Comparison of ENCODE assay signal across 9 mouse cellular contexts in genomic region chr10:50903846-50904763, GRCm38 (mm10). TPM values are rescaled to one million over a fixed set of nuclear protein-coding genes. Genes with fewer than 3 reads are reported as not detected.
DNase-seq lines count a peak whose midpoint lies in the region; ATAC-seq and TF ChIP-seq lines count a peak whose summit lies in the region.
"Had no signal": no experiment of that assay in that cellular context is flagged by ENCODE, and none has a peak within 500 bp of the region (broad histone marks: within the 10 kb centered on the region; RNA-seq: fewer than 3 reads in every experiment).

No protein-coding gene starts in this region.

- peak; percentile 26 for DNase-seq in kidney, postnatal 0 days (ENCODE audit: low spot score)
- DNase-seq in kidney, postnatal 36 days, result no peak
- peak; percentile 15 for DNase-seq in embryonic facial prominence, embryonic 11.5 days (ENCODE audit: low spot score)
- DNase-seq in forebrain, embryonic 14.5 days (ENCODE audit: low spot score), result peak; percentile 58
- DNase-seq in urinary bladder, postnatal 14 days (ENCODE audit: low spot score), result no peak
- DNase-seq in adrenal gland, adult (ENCODE audit: inconsistent age in 2 of 2, low spot score in 1 of 2), result no peak
- DNase-seq: spleen, adult 18-20 months had no signal

- no peak for TF ChIP-seq CTCF in kidney, postnatal 0 days (IDR thresholded peaks at IDR 0.05; ENCODE audit: low read depth)

- peak overlapping the region; percentile 49 for H3K4me2 ChIP-seq in kidney, postnatal 0 days (ENCODE audit: low read length)
- no peak overlapping the region for H3K4me2 ChIP-seq in embryonic facial prominence, embryonic 11.5 days (ENCODE audit: low read depth, low read length)
- no peak overlapping the region for H3K4me2 ChIP-seq in forebrain, embryonic 14.5 days (ENCODE audit: low read length)
- no peak overlapping the region for H3K4me2 ChIP-seq in midbrain, embryonic 16.5 days (ENCODE audit: low read length)

- H3K9ac ChIP-seq in kidney, postnatal 0 days (ENCODE audit: low read depth, low read length), result peak overlapping the region; percentile 10; the same call in 1 of the 2 replicates
- no peak overlapping the region for H3K9ac ChIP-seq in embryonic facial prominence, embryonic 11.5 days (replicated peaks; ENCODE audit: low read length)
- no peak overlapping the region for H3K9ac ChIP-seq in forebrain, embryonic 14.5 days (ENCODE audit: low read length)
- no peak overlapping the region for H3K9ac ChIP-seq in midbrain, embryonic 16.5 days (ENCODE audit: low read depth, low read length)
- H3K9ac ChIP-seq: liver, embryonic 14.5 days had no signal

- ATAC-seq in kidney, postnatal 0 days (replicated peaks; ENCODE audit: low FRiP score, low read depth), result no peak
- ATAC-seq in embryonic facial prominence, embryonic 11.5 days (replicated peaks; ENCODE audit: insufficient number of reproducible peaks, low FRiP score, low TSS enrichment, low read depth), result no peak
- ATAC-seq in forebrain, embryonic 14.5 days, result no peak
- 0 out of 2 replicates have a peak, but pooled peaks have one; percentile 4 for ATAC-seq in midbrain, embryonic 16.5 days

- H3K27me3 ChIP-seq in kidney, postnatal 0 days (ENCODE audit: insufficient read depth, low read length), result peaks cover 63% of the 10 kb centered on the region
- H3K27me3 ChIP-seq in embryonic facial prominence, embryonic 11.5 days (ENCODE audit: control insufficient read depth, insufficient read depth, low read length), result peaks cover 57% of the 10 kb centered on the region
- H3K27me3 ChIP-seq in forebrain, embryonic 14.5 days (replicated peaks; ENCODE audit: control insufficient read depth, insufficient read depth, low read length), result peaks cover 80% of the 10 kb centered on the region
- peaks cover 52% of the 10 kb centered on the region for H3K27me3 ChIP-seq in midbrain, embryonic 16.5 days (ENCODE audit: control insufficient read depth, insufficient read depth, low read depth, low read length)

- no peaks in the 10 kb centered on the region for H3K4me1 ChIP-seq in kidney, postnatal 0 days (replicated peaks; ENCODE audit: insufficient read depth, low read length)
- H3K4me1 ChIP-seq in embryonic facial prominence, embryonic 11.5 days (ENCODE audit: control insufficient read depth, insufficient read depth, low read length), result no peaks in the 10 kb centered on the region
- peaks cover 5% of the 10 kb centered on the region for H3K4me1 ChIP-seq in forebrain, embryonic 14.5 days (ENCODE audit: control insufficient read depth, insufficient read depth, low read length)
- no peaks in the 10 kb centered on the region for H3K4me1 ChIP-seq in midbrain, embryonic 16.5 days (ENCODE audit: control insufficient read depth, insufficient read depth, low read length)

- H3K27ac ChIP-seq in kidney, postnatal 0 days, result peak overlapping the region; percentile 60; the same call in 1 of the 2 replicates
- H3K27ac ChIP-seq in embryonic facial prominence, embryonic 11.5 days (replicated peaks; ENCODE audit: low read depth, low read length), result no peak overlapping the region
- no peak overlapping the region for H3K27ac ChIP-seq in forebrain, embryonic 14.5 days (ENCODE audit: low read depth, low read length)
- H3K27ac ChIP-seq in midbrain, embryonic 16.5 days (ENCODE audit: low read length), result no peak overlapping the region
- H3K27ac ChIP-seq: liver, embryonic 14.5 days had no signal

- no peaks in the 10 kb centered on the region for H3K9me3 ChIP-seq in kidney, postnatal 0 days (replicated peaks; ENCODE audit: low read length)
- no peaks in the 10 kb centered on the region for H3K9me3 ChIP-seq in embryonic facial prominence, embryonic 11.5 days (replicated peaks; ENCODE audit: control insufficient read depth, low read length)
- no peaks in the 10 kb centered on the region for H3K9me3 ChIP-seq in forebrain, embryonic 14.5 days (replicated peaks; ENCODE audit: control insufficient read depth, low read length)
- H3K9me3 ChIP-seq in midbrain, embryonic 16.5 days (replicated peaks; ENCODE audit: control insufficient read depth, low read length, poor library complexity, severe bottlenecking), result no peaks in the 10 kb centered on the region

- H3K36me3 ChIP-seq in kidney, postnatal 0 days (ENCODE audit: insufficient read depth, low read length), result no peaks in the 10 kb centered on the region
- no peaks in the 10 kb centered on the region for H3K36me3 ChIP-seq in embryonic facial prominence, embryonic 11.5 days (replicated peaks; ENCODE audit: control insufficient read depth, insufficient read depth, low read depth, low read length)
- H3K36me3 ChIP-seq in forebrain, embryonic 14.5 days (ENCODE audit: control insufficient read depth, insufficient read depth, low read length), result no peaks in the 10 kb centered on the region
- H3K36me3 ChIP-seq in midbrain, embryonic 16.5 days (ENCODE audit: control insufficient read depth, insufficient read depth, low read length), result no peaks in the 10 kb centered on the region

- H3K4me3 ChIP-seq in kidney, postnatal 0 days (replicated peaks; ENCODE audit: low read depth, low read length), result peak overlapping the region; percentile 15
- H3K4me3 ChIP-seq in embryonic facial prominence, embryonic 11.5 days (ENCODE audit: low read depth, low read length), result no peak overlapping the region
- no peak overlapping the region for H3K4me3 ChIP-seq in forebrain, embryonic 14.5 days (ENCODE audit: low read depth, low read length)
- no peak overlapping the region for H3K4me3 ChIP-seq in midbrain, embryonic 16.5 days (ENCODE audit: low read depth, low read length)

- WGBS in kidney, postnatal 0 days, result 3% methylated on average over 26 of the region's 26 CpGs
- WGBS in embryonic facial prominence, embryonic 11.5 days, result 2% methylated on average over 26 of the region's 26 CpGs
- 2% methylated on average over 26 of the region's 26 CpGs for WGBS in forebrain, embryonic 14.5 days
- 2% methylated on average over 26 of the region's 26 CpGs for WGBS in midbrain, embryonic 16.5 days

RNA-seq across cellular contexts. Expression of gene Sim1, which starts 9.6 kb away (rescaled TPM):
- 9.5 TPM in 2 replicates for polyA plus RNA-seq in kidney, postnatal 0 days (2015; fragmentation: Nextera tagmentation; extraction: Ambion mirVana)
- 0.67 and 1.8 TPM in 2 replicates for polyA plus RNA-seq in embryonic facial prominence, embryonic 11.5 days (2014; fragmentation: Nextera tagmentation; extraction: Ambion mirVana)
- polyA plus RNA-seq in forebrain, embryonic 14.5 days (2014; fragmentation: Nextera tagmentation; extraction: Ambion mirVana), result 1.5 and 1.8 TPM in 2 replicates
- polyA plus RNA-seq in midbrain, embryonic 16.5 days (2015; fragmentation: Nextera tagmentation; extraction: Ambion mirVana), result 2.0 and 2.8 TPM in 2 replicates
- polyA plus RNA-seq: liver, embryonic 14.5 days had no signal

Comparison
In these comparisons a context has a peak if more than half of its experiments do, and no peak if none do; other contexts are left out.
1. DNase-seq: peak in kidney, postnatal 0 days (single experiment), embryonic facial prominence, embryonic 11.5 days (single experiment) and forebrain, embryonic 14.5 days (single experiment); none in kidney, postnatal 36 days (0 of 2), urinary bladder, postnatal 14 days (single experiment) and adrenal gland, adult (0 of 2).